Mouse (Mus musculus): ENCODE results near the gene Pacsin3. TPM values are rescaled to one million over a fixed set of nuclear protein-coding genes. Genes with fewer than 3 reads are reported as not detected.

Pacsin3 gene
- polyA plus RNA-seq, 2 experiments = 8.8 to 11.2 TPM

- Histone ChIP-seq H3K4me3 (ENCODE audit: insufficient read depth in 1 of 2, low read depth in 2 of 2, low read length in 2 of 2) (no peak overlapping the region), H3K36me3 (replicated peaks; ENCODE audit: control insufficient read depth, insufficient read depth, low read depth) (no peaks in the 10 kb centered on the region), H3K9me3 (ENCODE audit: control insufficient read depth, low read length) (no peaks in the 10 kb centered on the region), H3K27ac (no peak overlapping the region), H3K27me3 (ENCODE audit: control insufficient read depth, insufficient read depth, low read length) (no peaks in the 10 kb centered on the region), H3K4me2 (ENCODE audit: low read depth) (no peak overlapping the region), H3K9ac (replicated peaks) (no peak overlapping the region), H3K4me1 (replicated peaks; ENCODE audit: control insufficient read depth in 2 of 2, insufficient read depth in 2 of 2, low read length in 1 of 2) (peaks cover 0 to 6% of the 10 kb centered on the region in 2 experiments; a peak in 1 of 4 replicates)
- no peak for TF ChIP-seq CTCF (IDR thresholded peaks at IDR 0.05; ENCODE audit: low read depth)
- no peak for TF ChIP-seq EP300 (IDR thresholded peaks at IDR 0.05; ENCODE audit: low read depth)
- WGBS (ENCODE audit: insufficient replicate concordance) = 66% methylated on average over 12 of the region's 12 CpGs
- ATAC-seq (ENCODE audit: insufficient read depth) = no peak
- DNase-seq (ENCODE audit: low read depth in 3 of 3, low spot score in 3 of 3) = no peak
Measured at GRCm38 (mm10) chr2:91291197-91292007, 35.6 kb downstream of the Pacsin3 start.

- Histone ChIP-seq H3K27ac (no peak overlapping the region), H3K27me3 (ENCODE audit: control insufficient read depth, insufficient read depth, low read length) (no peaks in the 10 kb centered on the region), H3K4me1 (replicated peaks; ENCODE audit: control insufficient read depth in 2 of 2, insufficient read depth in 2 of 2, low read length in 1 of 2) (no peaks in the 10 kb centered on the region), H3K4me2 (ENCODE audit: low read depth) (no peak overlapping the region), H3K9me3 (ENCODE audit: control insufficient read depth, low read length) (no peaks in the 10 kb centered on the region), H3K4me3 (ENCODE audit: insufficient read depth in 1 of 2, low read depth in 2 of 2, low read length in 2 of 2) (no peak overlapping the region), H3K9ac (replicated peaks) (no peak overlapping the region), H3K36me3 (replicated peaks; ENCODE audit: control insufficient read depth, insufficient read depth, low read depth) (no peaks in the 10 kb centered on the region)
- ATAC-seq (ENCODE audit: insufficient read depth) (no peak), DNase-seq (ENCODE audit: low read depth in 3 of 3, low spot score in 3 of 3) (no peak)
- TF ChIP-seq CTCF (IDR thresholded peaks at IDR 0.05; ENCODE audit: low read depth) (no peak), EP300 (IDR thresholded peaks at IDR 0.05; ENCODE audit: low read depth) (no peak)
- 69% methylated on average over 3 of the region's 3 CpGs for WGBS (ENCODE audit: insufficient replicate concordance)
Measured at GRCm38 (mm10) chr2:91294226-91294625, 38.5 kb downstream of the Pacsin3 start.

- TF ChIP-seq CTCF (IDR thresholded peaks at IDR 0.05; ENCODE audit: low read depth) (no peak), EP300 (IDR thresholded peaks at IDR 0.05; ENCODE audit: low read depth) (no peak)
- H3K27ac ChIP-seq = no peak overlapping the region
- no peaks in the 10 kb centered on the region for H3K9me3 ChIP-seq (ENCODE audit: control insufficient read depth, low read length)
- ATAC-seq (ENCODE audit: insufficient read depth) = no peak
- 68% methylated on average over 5 of the region's 5 CpGs for WGBS (ENCODE audit: insufficient replicate concordance)
- no peaks in the 10 kb centered on the region for H3K27me3 ChIP-seq (ENCODE audit: control insufficient read depth, insufficient read depth, low read length)
- H3K4me2 ChIP-seq (ENCODE audit: low read depth) = no peak overlapping the region
- H3K4me1 ChIP-seq (replicated peaks; ENCODE audit: control insufficient read depth in 2 of 2, insufficient read depth in 2 of 2, low read length in 1 of 2) = no peaks in the 10 kb centered on the region
- no peak overlapping the region for H3K4me3 ChIP-seq (ENCODE audit: insufficient read depth in 1 of 2, low read depth in 2 of 2, low read length in 2 of 2)
- no peak for DNase-seq (ENCODE audit: low read depth in 3 of 3, low spot score in 3 of 3)
- H3K36me3 ChIP-seq (replicated peaks; ENCODE audit: control insufficient read depth, insufficient read depth, low read depth) = no peaks in the 10 kb centered on the region
- H3K9ac ChIP-seq (replicated peaks) = no peak overlapping the region
Measured at GRCm38 (mm10) chr2:91295895-91296294, 40.1 kb downstream of the Pacsin3 start.

GRCm38 (mm10) chr2:91299156-91299555 is 43.4 kb downstream of the Pacsin3 start:
- TF ChIP-seq CTCF (IDR thresholded peaks at IDR 0.05; ENCODE audit: low read depth) (no peak), EP300 (IDR thresholded peaks at IDR 0.05; ENCODE audit: low read depth) (no peak)
- Histone ChIP-seq H3K9ac (replicated peaks) (no peak overlapping the region), H3K36me3 (replicated peaks; ENCODE audit: control insufficient read depth, insufficient read depth, low read depth) (no peaks in the 10 kb centered on the region), H3K27me3 (ENCODE audit: control insufficient read depth, insufficient read depth, low read length) (no peaks in the 10 kb centered on the region), H3K4me2 (ENCODE audit: low read depth) (no peak overlapping the region), H3K4me1 (replicated peaks; ENCODE audit: control insufficient read depth in 2 of 2, insufficient read depth in 2 of 2, low read length in 1 of 2) (no peaks in the 10 kb centered on the region), H3K27ac (no peak overlapping the region), H3K4me3 (ENCODE audit: insufficient read depth in 1 of 2, low read depth in 2 of 2, low read length in 2 of 2) (no peak overlapping the region), H3K9me3 (ENCODE audit: control insufficient read depth, low read length) (no peaks in the 10 kb centered on the region)
- no peak for DNase-seq (ENCODE audit: low read depth in 3 of 3, low spot score in 3 of 3)
- no peak for ATAC-seq (ENCODE audit: insufficient read depth)
- WGBS (ENCODE audit: insufficient replicate concordance) = 48% methylated on average over 3 of the region's 3 CpGs

- no peaks in the 10 kb centered on the region for H3K36me3 ChIP-seq (replicated peaks; ENCODE audit: control insufficient read depth, insufficient read depth, low read depth)
- WGBS (ENCODE audit: insufficient replicate concordance) = 60% methylated on average over 2 of the region's 2 CpGs
- no peak overlapping the region for H3K27ac ChIP-seq
- no peak overlapping the region for H3K9ac ChIP-seq (replicated peaks)
- no peak overlapping the region for H3K4me3 ChIP-seq (ENCODE audit: insufficient read depth in 1 of 2, low read depth in 2 of 2, low read length in 2 of 2)
- TF ChIP-seq EP300 (IDR thresholded peaks at IDR 0.05; ENCODE audit: low read depth) (no peak), CTCF (IDR thresholded peaks at IDR 0.05; ENCODE audit: low read depth) (0 out of 2 replicates have a peak, but pooled peaks have one; percentile 15)
- no peaks in the 10 kb centered on the region for H3K4me1 ChIP-seq (replicated peaks; ENCODE audit: control insufficient read depth in 2 of 2, insufficient read depth in 2 of 2, low read length in 1 of 2)
- no peak for ATAC-seq (ENCODE audit: insufficient read depth)
- no peaks in the 10 kb centered on the region for H3K9me3 ChIP-seq (ENCODE audit: control insufficient read depth, low read length)
- no peak overlapping the region for H3K4me2 ChIP-seq (ENCODE audit: low read depth)
- DNase-seq (ENCODE audit: low read depth in 3 of 3, low spot score in 3 of 3) = no peak
- H3K27me3 ChIP-seq (ENCODE audit: control insufficient read depth, insufficient read depth, low read length) = no peaks in the 10 kb centered on the region
Measured at GRCm38 (mm10) chr2:91300784-91301183, 45.0 kb downstream of the Pacsin3 start.
